Mouse (Mus musculus) adrenal gland, adult 2 months (tissue): ENCODE measurements at regions not wholly inside any gene's neighbourhood (a gene's known extent, or its start where the extent isn't known, plus 50 kb on each side); places are given as distances from the start of the nearest gene placed in this dataset.

Experiments used
- DNase-seq: peaks from one replicate; pipeline ENCODE4 v3.0.0; 2021

DNA sequence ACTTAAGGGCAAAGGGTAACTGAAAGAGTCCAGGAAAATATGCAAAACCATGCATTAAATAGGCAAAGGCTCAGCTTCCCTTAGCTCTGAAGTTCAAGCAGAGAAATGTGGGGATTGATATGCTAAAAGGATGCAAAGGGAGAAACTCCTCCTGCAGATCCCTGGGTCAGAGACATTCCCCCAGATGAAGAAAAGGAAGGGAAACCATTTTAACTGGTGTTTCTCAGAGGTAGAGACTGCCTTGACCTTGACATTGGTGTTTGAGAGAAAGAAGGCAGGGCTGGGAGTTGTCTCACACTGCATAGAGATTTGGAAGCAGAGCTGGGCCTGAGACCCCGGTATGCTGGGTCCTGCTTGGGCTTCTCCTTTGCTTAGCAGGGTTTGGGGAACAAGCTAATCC lies 155.8 kb upstream of the 4930535I16Rik start:
- DNase-seq: no peak

DNA sequence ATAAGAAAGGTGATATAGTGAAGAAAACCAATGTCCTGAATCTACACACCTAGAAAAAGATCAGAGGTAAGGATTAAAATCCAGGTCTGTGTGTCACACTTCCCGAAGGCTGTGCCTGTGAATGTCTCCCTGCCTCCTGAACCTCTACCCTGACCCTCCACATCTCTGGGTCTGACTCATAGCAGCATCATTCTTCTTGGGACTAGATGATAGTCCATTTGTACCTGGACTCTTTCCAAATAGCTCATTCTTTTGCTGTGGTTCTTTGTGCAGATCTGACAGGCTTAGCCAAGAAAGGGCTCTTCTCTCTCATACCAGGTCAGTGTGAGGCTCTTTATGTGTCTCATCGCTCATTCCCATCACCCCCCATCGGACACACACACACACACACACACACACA lies 146.8 kb upstream of the 4930535I16Rik start:
- DNase-seq: peak; percentile 43

DNA sequence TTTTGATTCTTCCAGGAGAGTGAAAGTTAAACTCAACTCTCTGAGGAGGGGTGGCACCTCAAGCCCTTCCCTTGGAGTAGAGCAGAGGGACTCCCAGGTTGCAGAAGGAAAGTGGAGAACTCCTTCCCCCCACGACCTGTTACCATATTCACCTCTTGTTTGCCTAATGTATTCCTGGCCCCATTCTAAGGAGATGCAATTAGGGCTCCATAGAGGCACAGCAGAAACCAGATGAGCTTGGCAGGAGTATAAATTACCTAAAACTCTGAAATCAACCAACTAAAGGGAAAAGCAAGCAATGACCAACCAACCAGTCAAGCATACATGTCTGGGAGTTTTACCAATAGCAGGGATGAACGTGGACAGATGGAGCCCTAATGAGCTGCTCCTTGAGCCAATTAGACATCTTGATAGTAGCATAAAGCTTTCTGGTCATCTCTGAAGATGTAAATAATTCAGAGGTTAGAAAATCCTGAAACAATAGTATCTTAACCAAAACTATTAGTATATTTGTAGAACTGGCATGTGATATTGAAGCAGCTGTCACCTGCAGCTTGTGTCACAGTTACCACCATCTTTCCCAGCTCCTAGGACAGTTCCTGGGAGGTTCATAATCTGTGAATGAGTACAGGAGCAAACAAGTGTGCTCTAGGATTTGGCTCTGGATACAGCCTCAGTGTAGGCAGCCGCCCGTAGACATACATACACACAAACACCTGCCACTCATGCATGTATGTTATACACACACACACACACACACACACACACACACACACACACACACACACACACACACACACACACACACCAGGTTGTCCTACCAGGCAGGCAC lies 145.7 kb upstream of the 4930535I16Rik start:
- no peak for DNase-seq

DNA sequence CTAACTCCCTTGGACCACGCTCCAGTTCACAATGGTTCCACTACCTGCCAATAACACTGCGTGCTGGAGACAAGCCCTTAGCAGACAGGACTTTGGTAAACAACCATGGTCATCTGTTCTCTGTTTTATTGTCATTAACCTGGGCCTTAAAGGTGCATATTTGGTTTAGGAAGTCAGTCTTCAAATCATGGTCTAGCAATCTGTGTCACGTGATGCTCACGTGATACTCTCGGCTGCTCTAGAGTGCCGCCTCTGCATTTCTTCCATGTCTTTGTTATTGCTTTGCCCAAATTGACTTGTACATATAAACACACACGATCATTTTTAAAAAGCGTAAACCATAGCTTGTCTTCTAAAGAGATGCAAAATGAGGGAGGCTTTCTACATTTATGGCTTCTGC lies 139.8 kb upstream of the 4930535I16Rik start:
- no peak for DNase-seq

DNA sequence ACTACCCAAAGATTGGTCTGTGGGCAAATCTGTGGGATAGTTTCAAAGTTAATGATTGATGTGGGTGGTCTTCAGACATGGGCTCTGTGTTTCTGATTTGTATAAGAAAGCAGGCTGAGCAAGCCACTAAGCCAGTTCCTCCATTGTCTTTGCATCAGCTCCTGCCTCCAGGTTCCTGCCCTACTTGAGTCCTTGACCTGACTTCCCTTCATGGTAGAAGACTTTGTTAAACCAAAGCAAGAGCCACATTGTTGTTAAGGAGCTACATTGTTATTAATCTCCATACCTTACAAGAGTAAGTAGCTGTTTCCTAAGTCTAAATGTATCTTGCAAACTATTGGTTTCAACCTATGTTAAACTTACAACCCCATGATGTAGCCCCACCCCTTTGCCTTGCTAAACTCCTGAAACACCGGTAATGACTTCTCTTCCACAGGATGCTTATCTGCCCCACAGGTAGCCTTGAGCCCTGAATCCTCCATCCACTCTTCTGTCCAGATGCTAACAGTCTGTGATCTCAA lies 136.5 kb upstream of the 4930535I16Rik start:
- DNase-seq: no peak

DNA sequence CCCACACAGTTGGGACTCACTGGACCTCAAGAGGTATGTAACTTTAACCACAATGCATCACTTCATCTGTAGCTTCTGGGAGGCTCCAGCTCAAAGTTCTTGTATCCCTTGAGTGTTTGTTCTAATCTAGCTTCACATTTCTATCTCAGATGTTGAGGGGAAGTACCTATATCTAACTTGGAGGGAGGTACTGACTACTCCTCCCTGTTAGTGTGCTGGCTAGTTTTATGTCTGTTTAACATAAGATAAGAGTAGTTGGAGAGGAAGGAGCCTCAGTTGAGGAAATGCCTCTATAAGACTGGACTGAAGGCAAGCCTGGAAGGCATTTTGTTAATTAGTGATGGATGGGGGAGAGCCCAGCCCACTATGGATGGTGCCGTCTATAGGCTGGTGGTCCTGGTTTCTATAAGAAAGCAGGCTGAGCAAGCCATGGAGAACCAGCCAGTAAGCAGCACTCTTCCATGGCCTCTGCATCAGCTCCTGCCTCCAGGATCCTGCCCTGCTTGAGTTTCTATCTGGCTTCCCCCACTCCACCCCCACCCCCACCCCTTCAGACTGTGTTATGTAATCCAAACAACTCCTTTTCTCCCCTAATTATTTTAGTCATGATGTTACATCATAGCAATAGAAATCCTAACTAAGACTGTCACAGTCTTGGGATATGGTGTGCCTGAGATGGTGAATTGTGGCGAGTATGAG lies 135.7 kb upstream of the 4930535I16Rik start:
- DNase-seq: no peak

DNA sequence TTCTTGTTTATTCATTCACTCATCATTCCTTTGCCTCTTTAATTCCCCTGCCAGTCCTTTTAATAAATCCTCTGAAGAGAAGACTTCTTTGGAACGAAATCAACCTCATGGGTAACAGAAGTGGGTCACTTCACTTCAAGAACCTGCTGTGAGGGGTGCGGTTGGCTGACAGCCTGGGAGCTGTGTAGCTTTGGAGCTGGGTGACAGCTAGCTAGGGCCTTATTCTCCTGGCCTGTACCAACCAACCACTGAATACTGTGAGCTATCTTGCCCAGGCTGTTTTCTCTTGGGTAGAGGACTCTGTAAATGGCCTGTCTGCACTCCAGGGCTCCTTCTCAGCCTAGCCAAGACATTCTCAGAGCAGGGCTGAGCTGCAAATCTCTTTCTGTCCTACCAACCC lies 134.6 kb upstream of the 4930535I16Rik start:
- DNase-seq: no peak

DNA sequence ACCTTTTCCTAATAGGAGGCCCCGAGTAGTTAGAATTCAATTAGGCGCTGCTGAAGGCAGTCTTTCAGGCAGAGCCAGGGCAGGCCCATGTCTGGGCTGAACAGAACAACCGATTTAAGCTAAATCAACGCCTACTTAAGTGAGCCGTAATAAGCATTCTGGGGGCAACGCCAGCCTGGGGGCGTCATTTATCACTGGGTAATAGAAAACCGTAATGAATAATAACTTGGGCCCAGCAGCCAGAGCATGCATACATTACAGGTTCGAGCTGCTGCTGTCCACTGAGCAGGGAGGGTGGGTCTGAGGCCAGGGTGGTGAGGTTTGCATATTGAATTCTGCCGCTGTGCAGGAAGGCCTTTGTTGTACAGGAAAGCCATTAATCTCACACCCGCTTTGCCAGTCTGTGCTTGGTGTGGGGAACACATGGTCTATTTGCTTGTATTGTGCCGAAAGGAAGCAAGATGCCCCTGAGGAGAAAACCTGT lies 130.6 kb upstream of the 4930535I16Rik start:
- DNase-seq: no peak

DNA sequence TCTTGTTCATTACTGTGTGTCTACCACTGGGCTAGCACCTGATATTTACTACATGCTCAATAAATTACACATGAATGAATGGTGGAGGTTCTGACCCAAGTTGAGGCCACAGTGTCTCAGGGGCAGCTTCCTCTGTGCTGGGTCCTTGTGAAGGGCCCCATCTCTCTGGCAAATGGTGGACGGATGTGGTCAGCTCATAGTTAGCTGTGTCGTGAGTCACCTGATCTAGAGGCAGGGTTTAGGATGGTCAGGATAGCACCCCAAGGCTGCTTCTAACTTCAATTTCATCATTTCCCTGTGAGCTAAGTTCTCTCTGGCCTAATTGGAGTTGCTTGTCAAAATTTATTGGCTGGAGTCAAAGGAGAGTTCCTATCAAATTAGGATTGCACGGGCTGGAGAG lies 130.1 kb upstream of the 4930535I16Rik start:
- no peak for DNase-seq

DNA sequence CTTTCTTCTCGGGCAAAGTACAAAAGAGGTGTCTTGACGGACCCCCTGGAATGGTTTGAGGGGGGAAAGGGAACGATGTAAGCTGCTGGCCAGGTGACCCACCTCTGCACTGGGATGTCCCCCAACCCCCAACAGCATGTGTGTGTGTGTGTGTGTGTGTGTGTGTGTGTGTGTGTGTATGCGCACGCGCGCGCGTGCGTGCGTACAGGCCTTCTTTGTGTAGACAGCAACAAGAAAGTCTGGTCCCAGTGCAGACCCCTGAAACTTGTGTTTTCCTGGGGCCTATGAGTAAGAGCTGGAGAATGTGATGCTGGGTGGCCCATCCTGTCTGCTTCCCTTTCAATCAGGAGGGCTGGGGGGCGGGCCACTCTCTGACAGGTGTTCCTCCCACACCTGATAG lies 118.7 kb upstream of the 4930535I16Rik start:
- no peak for DNase-seq

DNA sequence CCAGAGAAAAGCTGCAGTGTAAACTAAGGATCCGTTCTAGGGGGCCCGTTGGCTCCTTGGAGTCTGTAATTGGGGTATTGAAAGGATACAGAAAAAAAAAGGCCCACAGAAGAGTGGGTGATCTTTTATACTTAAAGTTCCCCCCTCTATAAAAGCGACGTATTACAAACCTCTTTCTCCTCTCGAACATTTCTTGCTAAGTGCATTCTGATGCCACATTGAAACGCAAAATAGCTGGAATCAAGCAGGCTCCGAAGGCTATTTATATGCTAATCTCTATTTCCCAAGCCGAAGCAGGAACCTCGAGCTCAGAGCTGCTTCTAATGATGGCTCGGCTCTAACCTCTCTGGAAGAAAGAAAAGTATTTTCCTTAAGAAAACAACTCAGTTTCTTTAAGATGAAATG lies 117.8 kb upstream of the 4930535I16Rik start:
- DNase-seq: no peak

DNA sequence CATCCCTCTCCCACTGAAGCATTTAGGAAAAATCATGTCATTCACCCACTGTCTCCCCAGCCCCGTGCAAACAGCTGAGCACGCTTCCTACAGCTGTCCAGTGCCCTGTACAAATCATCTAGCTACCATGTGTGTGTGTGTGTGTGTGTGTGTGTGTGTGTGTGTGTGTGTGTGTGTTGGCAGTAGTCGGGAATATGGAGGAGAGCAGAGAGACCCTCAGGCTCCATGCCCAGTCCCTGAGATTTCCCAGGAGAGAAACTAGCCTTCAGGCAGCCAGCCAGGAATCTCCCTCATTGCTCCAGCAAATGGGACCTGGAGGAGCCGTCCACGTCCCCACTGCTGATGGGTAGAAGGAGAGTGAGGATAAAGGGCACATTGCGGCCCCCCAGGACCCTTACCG lies 117.4 kb upstream of the 4930535I16Rik start:
- DNase-seq: no peak

DNA sequence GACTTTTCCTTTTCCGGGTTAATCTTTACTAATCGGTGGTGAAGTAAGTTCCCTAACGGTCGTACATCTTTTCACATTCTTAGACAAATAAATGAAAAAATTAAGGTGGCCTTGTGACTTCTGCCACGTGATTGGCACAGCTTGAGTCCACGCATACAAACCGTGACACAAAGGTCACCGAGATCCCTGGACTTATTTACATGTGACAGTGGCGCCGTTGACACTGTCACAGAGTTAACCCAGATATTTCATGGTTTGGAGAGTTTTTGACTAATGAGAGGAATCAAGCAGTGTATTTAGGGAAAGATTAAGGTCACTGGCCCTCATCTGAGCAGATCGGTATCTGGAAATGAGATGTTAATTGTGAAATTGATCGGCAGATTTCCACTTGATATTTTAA lies 110.2 kb upstream of the 4930535I16Rik start:
- no peak for DNase-seq

DNA sequence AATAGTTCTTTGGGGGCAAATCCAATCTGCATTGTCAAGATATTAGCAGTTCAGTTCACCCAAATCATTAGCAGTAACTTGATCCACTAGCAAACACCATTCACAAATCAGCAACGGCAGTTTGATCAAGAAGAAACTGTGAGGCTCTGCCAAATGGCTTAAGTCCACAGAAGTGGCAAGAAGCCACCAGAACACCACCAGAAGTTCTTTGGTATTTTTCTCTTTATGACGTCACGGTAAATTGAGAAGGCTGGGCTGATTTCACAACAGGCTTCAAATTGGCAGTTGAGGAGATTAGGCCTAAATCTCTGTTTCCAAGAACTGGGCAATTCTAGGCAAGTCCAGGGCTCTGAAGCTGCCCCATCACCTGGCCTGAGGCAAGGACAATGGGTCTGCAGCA lies 98.6 kb upstream of the 4930535I16Rik start:
- peak; percentile 30 for DNase-seq

DNA sequence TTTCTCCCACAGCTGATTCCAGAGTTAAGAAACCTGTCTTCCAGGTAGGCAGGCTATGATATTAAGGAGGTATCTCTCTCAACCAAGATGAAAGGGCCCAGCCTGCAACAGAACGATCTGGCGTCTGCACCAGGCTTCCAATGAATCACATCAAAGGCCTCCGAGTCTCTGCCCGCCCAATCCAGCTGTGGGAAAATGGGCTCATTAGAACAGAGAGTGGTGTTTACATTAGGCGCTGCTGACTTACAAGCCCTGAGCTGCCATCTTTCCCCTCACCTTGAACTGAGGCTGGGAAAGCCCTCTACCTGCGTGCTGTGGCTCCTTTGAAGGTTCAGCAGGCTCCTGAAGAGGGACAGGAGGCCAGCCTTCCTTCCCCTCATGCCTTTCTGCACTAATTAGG lies 97.5 kb upstream of the 4930535I16Rik start:
- DNase-seq: no peak

DNA sequence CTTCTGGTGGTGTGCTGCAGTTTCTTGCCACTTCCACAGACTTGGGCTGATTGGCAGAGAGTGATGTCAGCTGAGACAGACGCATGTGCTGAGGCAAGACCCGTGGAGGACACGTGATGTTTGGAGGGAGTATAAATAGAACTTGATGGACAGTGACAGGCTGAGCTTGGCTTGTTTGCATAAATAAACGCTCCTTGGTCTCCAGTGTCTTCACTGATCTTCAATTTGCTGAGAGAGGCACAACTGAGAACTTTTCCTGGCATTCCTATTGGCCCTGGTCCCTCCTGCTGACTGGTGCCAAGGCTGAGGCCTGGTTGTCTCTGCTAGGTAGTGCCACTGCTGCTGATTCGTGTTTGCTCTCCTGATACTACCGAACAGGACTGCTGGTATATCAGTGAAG lies 94.6 kb upstream of the 4930535I16Rik start:
- no peak for DNase-seq

DNA sequence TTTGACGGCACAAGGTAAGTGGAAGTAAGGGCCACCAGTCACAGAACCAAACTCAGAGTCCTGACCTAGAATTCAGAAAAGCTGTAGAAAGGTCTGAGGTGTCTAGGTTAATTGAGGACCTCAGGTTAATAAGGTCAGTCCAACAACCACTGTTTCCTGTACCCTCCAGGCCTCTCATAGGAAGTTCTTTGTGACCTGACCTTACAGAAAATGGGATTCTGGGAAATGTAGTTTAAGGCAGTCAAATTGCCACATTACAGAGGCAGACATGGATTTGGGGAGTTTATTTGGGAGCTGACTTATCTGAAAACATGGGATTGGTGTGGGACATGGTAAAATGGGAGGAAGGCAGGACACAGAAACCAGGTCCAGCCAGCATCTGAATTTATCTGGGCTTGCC lies 90.9 kb upstream of the 4930535I16Rik start:
- DNase-seq: no peak

DNA sequence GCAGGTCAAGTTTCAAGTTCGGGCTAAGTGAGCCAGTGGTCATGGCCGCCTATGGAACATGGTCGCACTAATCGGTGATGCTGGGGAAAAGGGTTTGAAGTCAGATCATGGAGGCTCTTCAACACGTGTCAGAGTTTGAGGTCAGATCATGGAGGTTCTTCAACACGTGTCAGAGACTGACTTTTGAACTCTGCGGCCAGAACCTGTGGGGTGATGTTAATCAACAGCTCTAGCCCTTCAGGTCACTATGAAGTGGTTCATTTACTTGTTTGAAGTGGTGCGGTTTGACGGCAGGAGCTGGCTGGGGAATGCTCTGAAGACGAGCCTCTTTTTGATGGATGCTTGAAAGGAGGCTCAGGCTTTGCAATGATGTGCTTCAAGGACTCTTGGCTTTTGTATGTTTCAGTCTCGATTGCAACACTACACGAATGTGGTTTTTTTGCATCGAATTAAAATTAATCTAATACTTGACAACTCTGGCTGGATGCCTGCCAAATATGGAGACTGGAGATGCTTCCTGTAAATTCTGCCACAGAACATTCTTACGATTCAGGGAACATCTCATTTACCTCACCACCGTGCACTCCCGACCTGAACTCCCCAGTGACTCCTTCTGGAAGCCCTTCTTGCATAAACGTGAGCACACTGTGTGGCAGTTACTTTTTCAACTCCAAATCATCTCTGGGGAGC lies 87.9 kb upstream of the 4930535I16Rik start:
- DNase-seq: no peak

DNA sequence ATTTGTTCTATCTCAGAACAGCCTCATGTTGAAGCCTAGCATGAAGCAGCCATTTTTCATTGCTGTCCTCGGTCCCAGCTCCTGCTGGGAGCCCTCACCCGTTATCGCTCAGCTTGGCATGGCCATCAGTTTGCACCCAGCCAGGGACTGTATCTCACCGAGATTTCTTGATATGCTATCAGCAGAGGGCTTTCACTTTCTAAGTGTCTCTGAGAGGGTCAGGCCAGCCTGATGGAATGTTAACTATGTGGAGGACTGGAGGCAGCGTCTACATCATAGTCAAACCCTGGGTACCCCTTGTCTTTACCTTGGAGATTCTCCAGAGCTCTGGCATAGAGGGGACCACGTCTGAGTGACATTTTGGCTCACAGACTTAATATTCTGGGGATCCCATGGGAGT lies 84.9 kb upstream of the 4930535I16Rik start:
- DNase-seq: no peak

DNA sequence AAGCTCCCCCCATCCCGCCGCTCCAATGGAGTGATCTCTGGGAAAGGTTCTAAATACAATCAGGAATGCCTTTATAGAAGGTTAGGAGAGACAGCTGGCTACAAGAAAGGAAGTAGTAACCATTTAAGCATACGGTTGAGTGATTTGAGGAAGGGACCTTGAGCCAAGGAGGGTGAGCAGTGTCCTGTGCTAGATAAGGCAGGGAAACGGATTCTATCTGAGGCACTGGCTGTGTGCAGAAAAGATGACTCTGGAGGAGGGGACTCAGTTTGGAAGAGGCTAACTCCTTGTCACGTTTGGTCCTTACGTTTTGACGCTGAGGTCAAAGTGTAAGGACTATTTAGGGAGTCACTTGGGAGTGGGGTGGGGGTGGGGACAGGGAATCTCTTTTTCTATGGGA lies 84.3 kb upstream of the 4930535I16Rik start:
- DNase-seq: no peak

DNA sequence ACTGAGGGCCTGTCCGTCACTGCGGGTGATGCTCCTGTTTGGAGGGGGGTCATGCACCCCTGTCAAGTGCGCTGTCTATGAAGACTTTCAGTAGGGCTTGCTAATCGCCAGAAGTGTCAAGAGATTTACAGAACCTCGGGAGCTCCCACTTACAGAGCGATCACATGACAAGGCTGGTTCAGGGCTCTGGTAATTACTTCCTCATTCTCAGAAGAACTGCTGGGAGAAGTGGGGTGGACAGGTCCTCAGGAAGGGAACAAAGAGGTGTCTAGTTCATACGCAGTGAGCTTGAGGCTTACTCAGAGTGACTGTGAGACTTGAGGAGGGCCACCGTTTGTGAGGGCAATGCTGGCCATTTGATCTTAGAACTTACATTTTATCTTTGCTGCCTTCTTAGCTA lies 78.0 kb upstream of the 4930535I16Rik start:
- no peak for DNase-seq

DNA sequence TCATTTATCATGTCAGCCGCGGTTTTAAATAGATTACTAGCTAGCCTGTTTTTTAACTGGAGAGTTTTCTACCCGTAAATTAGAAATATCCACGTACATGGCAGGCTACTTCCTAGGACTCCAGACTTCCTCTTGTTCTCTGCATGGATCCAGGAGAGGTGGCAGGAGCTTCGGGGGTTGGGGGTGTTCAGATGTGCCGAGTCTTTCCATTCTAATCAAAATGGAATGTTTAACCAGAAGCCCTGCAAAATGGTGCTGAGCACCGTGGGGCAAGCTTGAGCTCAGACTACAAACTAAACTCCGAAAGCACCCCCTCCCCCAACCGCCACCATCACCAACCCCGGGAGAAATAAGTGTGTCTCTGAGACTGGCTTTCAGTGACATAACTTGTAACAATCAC lies 73.4 kb upstream of the 4930535I16Rik start:
- no peak for DNase-seq
